Mouse (Mus musculus): ENCODE measurements around the gene Plxnb1. TPM values are rescaled to one million over a fixed set of nuclear protein-coding genes. Genes with fewer than 3 reads are reported as not detected.

The Plxnb1 gene
- polyA plus RNA-seq, 2 experiments = 8.2 to 31.0 TPM

DNA sequence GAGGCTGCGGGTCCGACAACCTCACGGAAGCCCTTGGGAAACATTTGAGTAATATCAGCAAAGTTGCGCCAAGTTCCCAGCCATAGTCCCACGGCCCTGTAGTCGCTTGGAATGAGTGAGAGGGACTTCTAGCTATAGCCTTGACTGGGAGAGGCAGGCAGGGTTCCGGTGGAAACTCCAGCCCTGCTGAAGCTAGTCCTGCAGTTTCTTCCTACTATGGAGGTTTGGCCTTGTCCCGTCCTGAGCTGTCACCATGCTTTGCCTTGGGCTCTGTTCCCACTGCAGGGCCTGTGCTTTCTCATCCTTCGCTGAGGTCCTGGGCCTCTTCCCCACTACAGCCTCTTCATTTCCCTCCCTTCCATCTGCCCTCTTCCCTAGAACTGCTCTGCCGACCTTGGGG is 21.0 kb downstream of the Plxnb1 start:
- WGBS = 92% methylated on average over 10 of the region's 10 CpGs
- TF ChIP-seq POLR2A (IDR thresholded peaks at IDR 0.05; ENCODE audit: borderline replicate concordance, extremely low read depth, insufficient read depth, insufficient read length) = no peak

DNA sequence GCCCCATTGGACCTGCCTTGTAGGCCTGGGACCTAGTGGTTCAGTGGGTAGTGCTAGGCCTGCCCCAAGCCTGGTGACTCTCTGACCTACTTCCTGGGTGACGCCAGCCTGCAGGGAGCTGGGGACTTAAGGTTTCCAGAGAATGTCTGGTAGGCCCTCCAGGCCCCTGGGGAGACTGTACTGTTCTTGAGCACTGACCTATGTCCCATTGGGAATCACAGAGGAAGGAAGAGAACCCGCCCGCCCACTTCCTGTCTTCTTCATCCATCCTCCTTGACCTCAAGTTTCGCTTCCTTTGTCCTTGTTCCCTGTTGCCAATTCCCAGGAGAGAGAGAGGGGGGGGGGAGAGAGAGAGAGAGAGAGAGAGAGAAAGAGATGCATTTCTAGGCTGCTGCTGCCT is 22.9 kb downstream of the Plxnb1 start:
- H3K9ac ChIP-seq (ENCODE audit: low read depth, low read length, severe bottlenecking) = no peak overlapping the region
- no peaks in the 10 kb centered on the region for H3K27me3 ChIP-seq (ENCODE audit: control insufficient read depth, insufficient read depth, low read length)
- no peak for TF ChIP-seq POLR2A (IDR thresholded peaks at IDR 0.05; ENCODE audit: borderline replicate concordance, extremely low read depth, insufficient read depth, insufficient read length)
- ATAC-seq (ENCODE audit: low FRiP score, low read depth) = no peak
- H3K27ac ChIP-seq (replicated peaks; ENCODE audit: low read depth, low read length) = no peak overlapping the region
- no peak overlapping the region for H3K4me2 ChIP-seq (replicated peaks; ENCODE audit: low read depth, low read length, severe bottlenecking)
- WGBS = 93% methylated on average over 4 of the region's 4 CpGs
- H3K36me3 ChIP-seq (ENCODE audit: control insufficient read depth, insufficient read depth, low read length) = peaks cover 64% of the 10 kb centered on the region
- H3K9me3 ChIP-seq (ENCODE audit: control insufficient read depth, low read length) = no peaks in the 10 kb centered on the region
- no peak for DNase-seq (ENCODE audit: low spot score)
- no peaks in the 10 kb centered on the region for H3K4me1 ChIP-seq (ENCODE audit: control insufficient read depth, insufficient read depth, low read length)
- H3K4me3 ChIP-seq (replicated peaks; ENCODE audit: low read length) = no peak overlapping the region

More for the DNA sequence above, 21.0 kb downstream of the Plxnb1 start:
- ATAC-seq (ENCODE audit: low FRiP score, low read depth) = no peak
- DNase-seq (ENCODE audit: low spot score) = no peak
- Histone ChIP-seq H3K36me3 (ENCODE audit: control insufficient read depth, insufficient read depth, low read length) (peaks cover 83% of the 10 kb centered on the region), H3K4me3 (replicated peaks; ENCODE audit: low read length) (no peak overlapping the region), H3K4me2 (replicated peaks; ENCODE audit: low read depth, low read length, severe bottlenecking) (no peak overlapping the region), H3K9ac (ENCODE audit: low read depth, low read length, severe bottlenecking) (no peak overlapping the region), H3K27me3 (ENCODE audit: control insufficient read depth, insufficient read depth, low read length) (no peaks in the 10 kb centered on the region), H3K27ac (replicated peaks; ENCODE audit: low read depth, low read length) (no peak overlapping the region), H3K4me1 (ENCODE audit: control insufficient read depth, insufficient read depth, low read length) (no peaks in the 10 kb centered on the region), H3K9me3 (ENCODE audit: control insufficient read depth, low read length) (no peaks in the 10 kb centered on the region)

GRCm38 (mm10) chr9:109119571-109119970 is 24.4 kb downstream of the Plxnb1 start:
- WGBS = 88% methylated on average over 9 of the region's 9 CpGs
- Histone ChIP-seq H3K27ac (replicated peaks; ENCODE audit: low read depth, low read length) (no peak overlapping the region), H3K4me3 (replicated peaks; ENCODE audit: low read length) (no peak overlapping the region), H3K9ac (ENCODE audit: low read depth, low read length, severe bottlenecking) (no peak overlapping the region), H3K4me2 (replicated peaks; ENCODE audit: low read depth, low read length, severe bottlenecking) (no peak overlapping the region), H3K27me3 (ENCODE audit: control insufficient read depth, insufficient read depth, low read length) (no peaks in the 10 kb centered on the region), H3K36me3 (ENCODE audit: control insufficient read depth, insufficient read depth, low read length) (peaks cover 50% of the 10 kb centered on the region), H3K9me3 (ENCODE audit: control insufficient read depth, low read length) (no peaks in the 10 kb centered on the region), H3K4me1 (ENCODE audit: control insufficient read depth, insufficient read depth, low read length) (no peaks in the 10 kb centered on the region)
- DNase-seq (ENCODE audit: low spot score) = no peak
- ATAC-seq (ENCODE audit: low FRiP score, low read depth) = no peak
- TF ChIP-seq POLR2A (IDR thresholded peaks at IDR 0.05; ENCODE audit: borderline replicate concordance, extremely low read depth, insufficient read depth, insufficient read length) = no peak

- Histone ChIP-seq H3K36me3 (ENCODE audit: control insufficient read depth, insufficient read depth, low read length) (peaks cover 36% of the 10 kb centered on the region), H3K9ac (ENCODE audit: low read depth, low read length, severe bottlenecking) (no peak overlapping the region), H3K27ac (replicated peaks; ENCODE audit: low read depth, low read length) (no peak overlapping the region), H3K27me3 (ENCODE audit: control insufficient read depth, insufficient read depth, low read length) (no peaks in the 10 kb centered on the region), H3K4me1 (ENCODE audit: control insufficient read depth, insufficient read depth, low read length) (no peaks in the 10 kb centered on the region), H3K4me2 (replicated peaks; ENCODE audit: low read depth, low read length, severe bottlenecking) (no peak overlapping the region), H3K4me3 (replicated peaks; ENCODE audit: low read length) (no peak overlapping the region), H3K9me3 (ENCODE audit: control insufficient read depth, low read length) (no peaks in the 10 kb centered on the region)
- ATAC-seq (ENCODE audit: low FRiP score, low read depth) (no peak), DNase-seq (ENCODE audit: low spot score) (no peak)
- WGBS = 81% methylated on average over 6 of the region's 6 CpGs
- TF ChIP-seq POLR2A (IDR thresholded peaks at IDR 0.05; ENCODE audit: borderline replicate concordance, extremely low read depth, insufficient read depth, insufficient read length) = no peak
These were observed 25.8 kb downstream of the Plxnb1 start for GRCm38 (mm10) chr9:109120956-109121355.

- Histone ChIP-seq H3K36me3 (ENCODE audit: control insufficient read depth, insufficient read depth, low read length) (peaks cover 20% of the 10 kb centered on the region), H3K27me3 (ENCODE audit: control insufficient read depth, insufficient read depth, low read length) (no peaks in the 10 kb centered on the region), H3K4me1 (ENCODE audit: control insufficient read depth, insufficient read depth, low read length) (no peaks in the 10 kb centered on the region), H3K9ac (ENCODE audit: low read depth, low read length, severe bottlenecking) (no peak overlapping the region), H3K27ac (replicated peaks; ENCODE audit: low read depth, low read length) (no peak overlapping the region), H3K4me2 (replicated peaks; ENCODE audit: low read depth, low read length, severe bottlenecking) (no peak overlapping the region), H3K4me3 (replicated peaks; ENCODE audit: low read length) (no peak overlapping the region), H3K9me3 (ENCODE audit: control insufficient read depth, low read length) (no peaks in the 10 kb centered on the region)
- TF ChIP-seq POLR2A (IDR thresholded peaks at IDR 0.05; ENCODE audit: borderline replicate concordance, extremely low read depth, insufficient read depth, insufficient read length) = no peak
- ATAC-seq (ENCODE audit: low FRiP score, low read depth) = no peak
- 49% methylated on average over 2 of the region's 2 CpGs for WGBS
- DNase-seq (ENCODE audit: low spot score) = no peak
These were observed 27.4 kb downstream of the Plxnb1 start for GRCm38 (mm10) chr9:109122553-109123085.

- no peak for TF ChIP-seq POLR2A (IDR thresholded peaks at IDR 0.05; ENCODE audit: borderline replicate concordance, extremely low read depth, insufficient read depth, insufficient read length)
- WGBS = 34% methylated on average over 6 of the region's 6 CpGs
- DNase-seq (ENCODE audit: low spot score) = no peak
These were observed 28.1 kb downstream of the Plxnb1 start for GRCm38 (mm10) chr9:109123266-109123665.

More at GRCm38 (mm10) chr9:109123266-109123665, 28.1 kb downstream of the Plxnb1 start:
- H3K4me1 ChIP-seq (ENCODE audit: control insufficient read depth, insufficient read depth, low read length) = no peaks in the 10 kb centered on the region
- H3K9me3 ChIP-seq (ENCODE audit: control insufficient read depth, low read length) = no peaks in the 10 kb centered on the region
- no peaks in the 10 kb centered on the region for H3K27me3 ChIP-seq (ENCODE audit: control insufficient read depth, insufficient read depth, low read length)
- H3K36me3 ChIP-seq (ENCODE audit: control insufficient read depth, insufficient read depth, low read length) = peaks cover 13% of the 10 kb centered on the region
- no peak overlapping the region; the same call in 1 of the 2 replicates for H3K9ac ChIP-seq (ENCODE audit: low read depth, low read length, severe bottlenecking)
- no peak overlapping the region for H3K4me3 ChIP-seq (replicated peaks; ENCODE audit: low read length)
- no peak overlapping the region for H3K4me2 ChIP-seq (replicated peaks; ENCODE audit: low read depth, low read length, severe bottlenecking)
- no peak overlapping the region for H3K27ac ChIP-seq (replicated peaks; ENCODE audit: low read depth, low read length)
- no peak for ATAC-seq (ENCODE audit: low FRiP score, low read depth)

Measured in limb, embryonic 14.5 days (tissue).